Mouse (Mus musculus) ES-Bruce4 (cell line): Measurements from ENCODE around the gene Apeh.

ENCODE experiments used
- EP300 ChIP-seq: IDR thresholded peaks from 2 replicates; pipeline ENCODE4 v1.6.1; 2011; ENCODE audit warnings: low read depth, low read length; ENCODE audit not compliant: insufficient read depth
- POLR2A ChIP-seq: IDR thresholded peaks from one replicate; pipeline ENCODE4 v1.8.1; 2011; ENCODE audit warnings: low read length; ENCODE audit not compliant: insufficient read depth

- no peak for TF ChIP-seq EP300
- no peak for TF ChIP-seq POLR2A
Observed at GRCm38 (mm10) chr9:108094998-108095411, 599 bp upstream of the Apeh start.
